Mouse (Mus musculus): ENCODE measurements around the gene Arhgap25.

Arhgap25 gene

DNA sequence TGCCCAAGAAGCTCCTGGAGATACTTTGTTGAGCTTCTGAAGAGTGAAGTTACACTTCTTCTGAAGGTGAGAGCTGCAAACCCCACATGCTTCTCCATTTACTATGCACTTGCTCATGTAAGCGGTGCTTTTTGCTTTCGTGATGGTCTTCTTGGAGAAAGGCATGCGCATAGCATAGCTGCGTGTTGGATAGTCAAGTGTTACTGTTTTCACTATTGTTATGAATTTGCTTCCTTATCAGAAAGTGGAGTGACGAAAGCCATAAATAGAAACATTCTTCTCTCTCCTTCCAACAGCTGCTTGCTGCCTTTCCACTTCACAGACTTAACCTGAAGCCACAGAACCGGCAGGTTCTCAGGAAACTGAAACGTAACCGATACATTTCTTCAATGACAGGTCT, 96.3 kb downstream of the Arhgap25 start:
- no peak for DNase-seq

DNA sequence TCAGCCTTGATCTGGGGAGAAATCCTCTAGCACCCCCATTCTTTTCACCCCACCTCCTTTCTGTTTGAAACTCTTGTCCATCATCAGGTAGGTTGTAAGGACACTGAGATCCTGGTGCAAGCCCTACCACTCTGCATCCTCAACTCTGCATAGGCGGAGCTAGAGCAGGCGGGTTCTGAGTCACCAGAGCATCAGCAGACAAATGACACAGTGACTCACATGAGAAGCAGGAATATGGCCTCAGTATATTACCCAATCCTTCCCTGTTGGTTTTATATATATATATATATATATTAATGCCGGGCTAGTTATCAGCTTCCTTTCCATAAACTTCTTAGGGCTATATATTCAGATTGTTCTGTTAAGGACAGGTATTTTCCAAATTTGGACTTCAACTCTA, 97.3 kb downstream of the Arhgap25 start:
- no peak for DNase-seq

DNA sequence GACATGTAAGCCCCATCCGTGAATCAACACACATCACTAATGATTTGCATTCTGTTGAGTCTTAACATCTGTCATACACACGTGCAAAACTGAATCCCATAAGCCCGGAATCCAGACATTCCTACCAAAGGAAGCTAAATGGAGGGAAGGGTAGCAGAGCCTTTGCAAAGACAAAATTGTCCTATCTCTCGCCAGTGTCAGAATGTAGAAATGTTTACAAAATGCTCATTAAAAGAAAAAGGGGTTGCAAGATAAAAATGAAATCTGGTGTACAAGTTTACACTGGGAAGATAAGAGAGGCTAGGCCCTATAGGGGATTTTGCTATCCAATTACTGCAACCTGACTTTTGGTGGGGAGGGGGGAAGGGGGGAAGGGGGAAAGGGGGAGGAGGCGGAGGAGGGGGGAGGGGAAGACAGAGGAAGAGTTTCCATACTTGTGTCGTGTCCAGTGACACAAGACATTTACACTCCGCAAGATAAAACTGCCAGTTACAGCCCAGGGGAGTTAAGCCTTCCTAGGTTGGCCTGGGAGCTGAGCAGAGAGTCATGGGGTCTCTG, 104.5 kb downstream of the Arhgap25 start, which contains the start of gene Bmp10:
Bmp10 (plus strand) TSS at position 508 of the 558 bp plus-strand sequence.
- DNase-seq = no peak

DNA sequence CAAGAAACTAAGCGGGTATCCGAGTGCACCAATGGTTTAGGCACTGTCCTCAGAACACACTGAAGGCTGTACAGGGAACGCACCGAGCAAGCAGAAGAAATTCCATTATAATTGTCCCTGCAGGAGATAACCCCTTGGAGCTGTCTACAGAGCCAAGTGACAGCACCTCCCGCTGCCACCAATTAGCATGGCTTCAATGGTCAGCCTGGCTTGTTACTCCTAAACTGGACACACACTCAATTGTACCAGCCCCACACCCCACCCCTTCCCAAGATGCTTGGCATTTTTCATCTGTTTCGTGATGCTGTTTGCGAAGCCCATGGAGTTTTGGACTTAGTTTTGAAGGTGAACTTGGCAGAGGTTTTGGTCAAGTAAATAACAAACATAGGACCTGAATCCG, 105.4 kb downstream of the Arhgap25 start:
- DNase-seq = no peak

DNA sequence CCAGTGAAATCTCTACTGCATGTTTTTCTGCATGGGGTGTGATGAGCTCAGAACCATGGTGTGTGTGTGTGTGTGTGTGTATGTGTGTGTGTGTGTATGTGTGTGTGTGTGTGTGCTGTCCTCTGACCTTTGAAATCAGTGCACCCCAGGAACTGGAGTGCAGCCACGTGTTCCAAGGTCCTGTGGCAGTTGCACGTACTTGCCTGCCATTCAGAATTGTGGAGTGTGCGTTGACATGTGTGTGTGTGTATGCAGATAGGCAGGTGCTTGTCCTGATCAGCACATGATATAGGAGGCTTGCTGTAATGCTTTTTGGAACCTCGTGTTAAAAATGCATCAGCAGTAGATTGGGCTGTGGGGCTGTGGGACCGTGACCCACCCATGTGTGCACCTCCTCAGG, 106.1 kb downstream of the Arhgap25 start:
- no peak for DNase-seq

DNA sequence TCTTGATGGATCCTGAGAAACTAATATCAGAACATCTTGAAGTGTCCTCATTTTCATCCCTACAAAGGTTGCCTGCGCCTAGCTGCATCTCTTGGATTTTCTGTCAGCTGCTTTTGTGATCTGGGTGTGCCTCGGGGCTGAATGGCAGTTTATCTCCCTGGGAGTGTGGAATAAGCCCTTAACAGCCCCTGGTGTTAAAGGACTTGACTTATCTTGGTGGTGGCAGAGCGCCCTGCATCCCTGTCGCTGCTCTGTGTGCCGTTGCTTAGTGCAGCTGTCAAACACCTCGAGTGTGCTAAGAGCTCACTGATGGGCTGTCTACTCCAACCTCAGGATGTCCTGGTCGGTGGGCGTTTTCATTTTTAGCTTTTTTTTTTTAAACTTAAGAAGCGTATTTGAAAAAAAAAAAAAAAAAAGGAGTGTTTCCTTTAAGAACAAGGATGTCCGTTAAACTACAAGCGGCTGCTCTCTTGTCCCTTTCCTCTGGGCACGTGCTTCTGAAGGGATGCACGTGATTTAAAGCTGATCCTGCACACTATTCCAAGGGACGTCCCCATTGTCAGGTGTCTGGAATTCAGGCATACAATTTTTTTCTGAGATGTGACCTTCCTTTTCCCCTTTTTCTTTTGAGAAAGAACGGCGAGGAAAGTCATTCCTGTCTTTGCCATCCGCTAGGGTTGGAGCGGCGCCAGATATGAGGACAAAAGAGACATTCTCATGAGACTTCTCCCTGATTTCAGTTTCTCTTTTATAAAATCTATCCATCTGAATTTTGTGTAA, 108.8 kb downstream of the Arhgap25 start:
- DNase-seq = peak; percentile 65

DNA sequence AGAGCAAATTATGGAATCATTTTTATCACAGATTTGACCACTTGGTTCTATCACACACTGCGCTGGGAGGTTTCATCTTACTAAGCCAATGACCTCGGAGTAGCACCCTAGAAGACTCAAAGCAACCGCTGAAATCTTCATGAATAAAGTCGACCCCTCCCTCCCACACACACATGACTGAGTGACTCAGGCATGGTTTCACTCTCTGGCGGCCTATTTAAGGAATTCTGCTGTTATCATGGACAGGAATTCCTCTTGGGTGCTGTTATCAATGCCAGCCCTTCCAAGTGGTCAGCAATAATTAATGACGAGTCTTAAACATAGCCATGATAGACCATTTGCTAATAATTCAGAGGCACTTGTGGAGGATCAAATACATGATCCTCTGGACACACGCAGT, 110.8 kb downstream of the Arhgap25 start:
- no peak for DNase-seq

DNA sequence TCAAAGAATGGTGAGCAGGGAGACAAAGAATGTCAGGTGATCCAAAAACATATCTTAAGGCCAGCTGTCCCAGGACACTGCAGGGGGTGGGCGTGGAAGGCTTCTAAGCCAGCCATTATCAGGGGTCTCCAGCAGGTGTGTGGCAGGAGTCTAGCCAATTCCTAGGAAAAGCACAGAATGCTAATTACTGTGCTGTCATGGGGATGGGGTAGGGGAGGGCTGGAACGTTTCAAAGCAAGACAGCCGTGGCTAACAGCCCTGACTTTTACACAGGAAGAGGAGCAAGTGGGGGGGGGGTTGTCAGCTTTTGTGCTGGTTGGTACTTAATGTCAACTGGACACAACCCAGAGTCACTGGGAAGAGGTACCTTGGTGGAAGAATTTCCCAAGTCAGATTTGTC, 121.0 kb downstream of the Arhgap25 start:
- no peak for DNase-seq
